Mouse (Mus musculus): Measurements from ENCODE around the gene Wfdc15a.
"Not testable (repeated sequence)": the region's sequence is repeated elsewhere in the genome, so short reads cannot be mapped to it uniquely, and the experiment has no call there.

Wfdc15a gene

GRCm38 (mm10) chr2:164199626-164200327 lies at the start of gene Wfdc15a:
Wfdc15a (minus strand) TSS chr2:164200130.
- DNase-seq (ENCODE audit: extremely low spot score, low spot score): no peak

- no peak for DNase-seq (ENCODE audit: extremely low spot score, low spot score)
Observed at GRCm38 (mm10) chr2:164238366-164238765, 38.4 kb upstream of the Wfdc15a start, which contains the start of gene Svs2. Svs2 (minus strand) TSS chr2:164238466.

GRCm38 (mm10) chr2:164232671-164233070 lies 32.7 kb upstream of the Wfdc15a start:
- no peak for DNase-seq (ENCODE audit: extremely low spot score, low spot score)

GRCm38 (mm10) chr2:164228361-164229070 lies 28.6 kb upstream of the Wfdc15a start:
- no peak for DNase-seq (ENCODE audit: extremely low spot score, low spot score)

- no peak for DNase-seq (ENCODE audit: extremely low spot score, low spot score)
Observed at GRCm38 (mm10) chr2:164221522-164221921, 21.6 kb upstream of the Wfdc15a start, which contains the start of gene Wfdc15b. Wfdc15b (minus strand) TSS chr2:164221660.

GRCm38 (mm10) chr2:164219295-164219694 lies 19.4 kb upstream of the Wfdc15a start:
- DNase-seq (ENCODE audit: extremely low spot score, low spot score): no peak

GRCm38 (mm10) chr2:164212711-164213110 lies 12.8 kb upstream of the Wfdc15a start:
- DNase-seq (ENCODE audit: extremely low spot score, low spot score): no peak

- DNase-seq (ENCODE audit: extremely low spot score, low spot score): no peak
Observed at GRCm38 (mm10) chr2:164210892-164211291, 11.0 kb upstream of the Wfdc15a start.

GRCm38 (mm10) chr2:164206676-164207075 lies 6.7 kb upstream of the Wfdc15a start:
- no peak for DNase-seq (ENCODE audit: extremely low spot score, low spot score)

GRCm38 (mm10) chr2:164206011-164206410 lies 6.1 kb upstream of the Wfdc15a start:
- not testable (repeated sequence) for DNase-seq (ENCODE audit: extremely low spot score, low spot score)

- DNase-seq (ENCODE audit: extremely low spot score, low spot score): no peak
Observed at GRCm38 (mm10) chr2:164196700-164196990, 3.3 kb downstream of the Wfdc15a start.

- DNase-seq (ENCODE audit: extremely low spot score, low spot score): no peak
Observed at GRCm38 (mm10) chr2:164195971-164196699, 3.8 kb downstream of the Wfdc15a start.

GRCm38 (mm10) chr2:164194959-164195630 lies 4.8 kb downstream of the Wfdc15a start:
- no peak for DNase-seq (ENCODE audit: extremely low spot score, low spot score)

- no peak for DNase-seq (ENCODE audit: extremely low spot score, low spot score)
Observed at GRCm38 (mm10) chr2:164192279-164192678, 7.7 kb downstream of the Wfdc15a start.

- DNase-seq (ENCODE audit: extremely low spot score, low spot score): no peak
Observed at GRCm38 (mm10) chr2:164190576-164190975, 9.4 kb downstream of the Wfdc15a start, which contains the start of gene Wfdc12. Wfdc12 (minus strand) TSS chr2:164190608.

GRCm38 (mm10) chr2:164188722-164189121 lies 11.2 kb downstream of the Wfdc15a start:
- DNase-seq (ENCODE audit: extremely low spot score, low spot score): no peak

- no peak for DNase-seq (ENCODE audit: extremely low spot score, low spot score)
Observed at GRCm38 (mm10) chr2:164184145-164184719, 15.7 kb downstream of the Wfdc15a start.

- no peak for DNase-seq (ENCODE audit: extremely low spot score, low spot score)
Observed at GRCm38 (mm10) chr2:164183340-164183739, 16.6 kb downstream of the Wfdc15a start.

- no peak for DNase-seq (ENCODE audit: extremely low spot score, low spot score)
Observed at GRCm38 (mm10) chr2:164182692-164183255, 17.2 kb downstream of the Wfdc15a start, which contains the start of gene Wfdc5. Wfdc5 (minus strand) TSS chr2:164182742.

- no peak for DNase-seq (ENCODE audit: extremely low spot score, low spot score)
Observed at GRCm38 (mm10) chr2:164180770-164181169, 19.2 kb downstream of the Wfdc15a start.

GRCm38 (mm10) chr2:164180124-164180523 lies 19.8 kb downstream of the Wfdc15a start:
- DNase-seq (ENCODE audit: extremely low spot score, low spot score): no peak
